Mouse (Mus musculus) cerebellum, adult 2 months (tissue): Measurements from ENCODE around the gene Proser1.

Experiments
- CTCF ChIP-seq: fragments of 200-500 bp; IDR thresholded peaks from 2 replicates; pipeline ENCODE4 v1.5.1; 2011; ENCODE audit warnings: low read depth, mild to moderate bottlenecking, control low read depth, low read length, moderate library complexity, borderline replicate concordance; ENCODE audit not compliant: insufficient read depth
- POLR2A ChIP-seq: fragments of 200-500 bp; IDR thresholded peaks from 2 replicates; pipeline ENCODE4 v1.6.1; 2011; ENCODE audit warnings: low read length, control low read depth, borderline replicate concordance; ENCODE audit not compliant: insufficient read depth

GRCm38 (mm10) chr3:53488353-53488752 lies 24.9 kb downstream of the Proser1 start, which contains the start of gene Stoml3:
- TF ChIP-seq CTCF (no peak), POLR2A (no peak)
